Mouse (Mus musculus) right cerebral cortex, postnatal 36 days (tissue): ENCODE data around the gene Espnl.

Source experiments
- DNase-seq, 2 experiments: peaks; one replicate each; pipeline ENCODE4 v3.0.0; 2022; ENCODE audit warnings: low spot score in 2 of 2, mixed read lengths in 1 of 2

Espnl gene

DNA sequence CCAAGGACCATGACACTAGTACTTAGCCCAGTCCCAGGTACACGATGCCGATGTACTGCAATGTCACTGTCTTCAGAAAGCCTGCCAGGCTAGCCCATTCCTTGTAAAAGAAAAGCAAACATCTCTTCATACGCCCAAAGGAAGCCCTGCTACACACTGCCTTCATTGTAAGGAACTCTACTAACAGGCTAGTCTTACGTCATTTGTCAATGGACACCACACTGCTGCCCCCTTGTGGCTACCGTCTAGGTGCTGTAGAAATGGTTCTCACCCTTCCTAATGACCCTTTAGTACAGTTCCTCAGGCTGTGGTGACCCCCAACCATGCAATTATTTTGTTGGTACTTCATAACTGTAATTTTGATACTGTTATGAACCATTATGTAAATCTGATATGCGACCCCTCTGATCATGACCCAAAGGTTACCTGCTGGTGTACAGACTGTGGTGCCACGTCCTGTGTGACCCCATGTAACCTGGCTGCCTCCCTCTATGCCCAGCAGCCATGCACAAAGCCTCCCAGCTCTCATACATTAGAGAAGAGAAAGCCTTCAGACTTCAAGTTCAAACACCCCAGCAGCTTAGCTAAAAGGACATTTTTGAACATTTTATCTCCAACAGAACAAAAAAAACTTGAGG is 58.7 kb downstream of the Espnl start:
- peak; percentile 54 to 66 for DNase-seq

DNA sequence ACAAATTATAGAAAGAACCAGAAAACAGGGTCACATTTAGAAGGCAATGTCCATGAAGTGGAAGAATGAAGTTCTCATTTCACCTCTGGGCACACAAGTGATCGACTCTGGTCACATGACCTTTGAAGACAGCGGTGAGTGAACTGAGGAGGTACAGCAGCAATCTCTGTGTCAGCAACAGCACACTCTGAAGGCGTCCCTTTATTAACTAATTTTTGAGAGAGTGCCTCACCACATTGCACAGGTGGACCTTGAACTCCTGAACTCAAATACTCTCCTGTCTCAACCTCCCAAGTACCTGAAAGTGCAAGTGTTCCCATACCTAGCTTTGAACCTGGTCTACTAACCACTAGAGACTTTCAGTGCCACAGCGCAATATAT is 59.2 kb downstream of the Espnl start:
- no peak for DNase-seq

DNA sequence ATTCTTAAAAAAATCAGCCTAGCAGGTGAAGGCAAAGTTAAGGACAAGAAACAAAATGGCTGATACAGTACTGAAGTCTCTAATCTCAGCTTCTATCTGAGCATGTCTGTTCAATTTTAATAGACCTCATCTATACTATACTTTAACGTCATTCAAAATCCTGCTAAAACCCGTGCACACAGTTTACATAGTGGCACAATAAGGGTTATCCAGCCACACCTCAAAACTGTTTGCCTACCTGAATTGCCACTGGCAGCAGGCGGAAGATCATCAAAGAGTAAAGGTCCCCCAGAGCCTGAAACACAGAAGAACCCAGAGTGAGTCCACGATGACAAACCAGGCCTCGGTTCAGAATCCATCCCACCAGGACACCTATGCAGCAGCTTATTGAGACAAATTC is 68.5 kb downstream of the Espnl start:
- no peak for DNase-seq

DNA sequence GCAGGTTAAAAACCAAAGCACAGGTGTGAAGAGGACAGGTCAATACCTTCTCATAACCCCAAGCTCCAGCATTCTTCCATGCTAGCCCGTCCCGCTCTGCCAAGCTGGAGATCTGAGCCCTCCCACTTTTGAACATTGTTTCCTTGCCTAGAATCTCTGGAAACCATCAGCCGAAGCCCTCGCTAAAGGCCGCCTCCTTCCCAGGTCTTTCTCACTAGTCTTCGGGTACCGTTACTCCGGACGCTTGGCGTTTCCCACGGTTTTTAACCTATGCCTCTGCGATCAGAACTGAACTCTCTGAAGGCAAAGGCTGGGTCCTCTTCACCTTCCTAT is 76.0 kb downstream of the Espnl start:
- DNase-seq, result no peak
